Mouse (Mus musculus) left cerebral cortex, adult 9 months (tissue): ENCODE measurements around the gene Psmd3.

Experiments used
- DNase-seq, 2 experiments: peaks; one replicate each; pipeline ENCODE4 v3.0.0; 2022; ENCODE audit warnings: low spot score in 2 of 2

The Psmd3 gene

DNA sequence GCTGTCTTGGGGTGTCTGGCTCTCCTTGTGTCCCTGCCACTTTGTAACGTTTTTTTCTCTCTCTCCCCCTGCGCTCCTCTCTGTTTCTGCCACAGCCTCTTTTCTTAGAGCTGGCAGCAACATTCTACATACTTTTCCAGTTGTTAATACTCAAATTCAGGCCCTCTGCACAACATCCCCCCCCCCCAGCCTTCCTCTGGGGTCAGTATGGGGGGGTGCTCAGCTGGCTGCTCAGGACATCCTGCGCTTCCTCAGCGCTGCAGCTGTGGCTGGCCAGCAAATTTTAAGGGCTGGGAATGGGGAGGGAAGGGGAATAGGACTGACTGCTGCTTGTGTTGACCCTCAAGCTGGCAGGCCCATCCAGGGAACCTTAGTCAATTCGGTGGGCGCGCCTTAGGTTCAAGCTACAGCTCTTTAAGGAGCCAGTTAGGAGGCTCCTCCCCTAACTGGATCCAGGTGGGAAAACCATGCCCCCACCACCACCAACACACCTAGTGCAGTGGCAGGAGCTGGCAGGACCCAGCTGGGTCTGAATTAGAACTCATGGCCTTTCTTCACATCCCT lies 62.2 kb downstream of the Psmd3 start:
- DNase-seq, result no peak
